Mouse (Mus musculus) erythroblast, adult 5-6 weeks (primary cell): Measurements from ENCODE around the gene Gm7534. TPM values are rescaled to one million over a fixed set of nuclear protein-coding genes. Genes with fewer than 3 reads are reported as not detected.

Experiments used
- ATAC-seq: replicated peaks from 2 replicates; pipeline ENCODE4 v1.8.0; 2016; ENCODE audit warnings: moderate number of reproducible peaks, mild to moderate bottlenecking, moderate TSS enrichment, inconsistent platforms; ENCODE audit not compliant: poor library complexity, low FRiP score, severe bottlenecking
- total RNA-seq, 2 experiments: library from RNA; stranded (forward) in 1 of 2; stranded (reverse) in 1 of 2; fragments of 150-400 nt in 1 of 2; fragments of 200-764, 138-1000 nt in 1 of 2; gene quantifications; 2 replicates each; pipeline versions ENCODE4 v1.2.3 to v1.2.4; 2015 to 2017; ENCODE audit warnings: low replicate concordance in 2 of 2

Gm7534 gene
- total RNA-seq, 2 experiments from 2014 or later, result not detected

GRCm38 (mm10) chr4:134206488-134207053 lies 3.8 kb upstream of the Gm7534 start:
- ATAC-seq, result no peak

GRCm38 (mm10) chr4:134203340-134203896 lies 614 bp upstream of the Gm7534 start:
- ATAC-seq, result no peak

GRCm38 (mm10) chr4:134199371-134199770 lies 3.4 kb downstream of the Gm7534 start:
- no peak for ATAC-seq

DNA sequence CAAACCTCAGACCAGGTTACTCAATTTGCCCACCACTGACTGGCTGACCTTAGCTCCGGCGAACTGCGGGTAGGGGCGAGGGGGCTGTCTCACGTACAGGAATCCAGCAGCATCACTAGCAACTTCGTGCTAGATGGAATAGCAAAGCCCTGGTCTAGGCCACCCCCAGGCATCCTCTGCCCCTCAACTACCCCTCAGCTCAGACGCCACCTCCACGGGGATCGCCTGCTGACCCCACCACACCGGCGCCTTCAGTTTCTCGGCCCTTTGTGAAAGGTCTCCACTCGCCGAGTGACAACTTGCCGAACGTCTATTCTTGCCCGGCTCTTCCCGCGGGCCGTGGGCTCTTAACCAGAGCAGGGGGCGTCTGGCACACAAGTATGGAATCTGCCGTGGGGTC lies 16.5 kb downstream of the Gm7534 start:
- peak; percentile 11 for ATAC-seq

DNA sequence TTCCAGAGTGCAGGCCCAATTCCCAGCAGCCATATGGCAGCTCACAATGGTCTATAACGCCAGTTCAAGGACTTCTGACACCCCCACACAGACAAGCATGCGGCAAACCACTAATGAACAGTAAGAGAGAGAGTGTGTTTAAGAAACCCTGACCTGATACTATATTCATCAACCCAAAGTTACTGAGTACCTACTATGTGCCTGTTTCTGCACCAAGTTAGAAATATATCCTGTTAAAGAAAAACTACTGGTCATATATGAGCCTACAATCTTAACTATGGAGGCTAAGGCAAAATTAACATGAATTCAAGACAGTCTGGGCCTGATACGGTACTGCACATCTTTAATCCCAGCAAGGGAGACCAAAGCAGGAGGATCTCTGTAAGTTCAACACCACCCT lies 17.2 kb downstream of the Gm7534 start:
- ATAC-seq, result no peak

DNA sequence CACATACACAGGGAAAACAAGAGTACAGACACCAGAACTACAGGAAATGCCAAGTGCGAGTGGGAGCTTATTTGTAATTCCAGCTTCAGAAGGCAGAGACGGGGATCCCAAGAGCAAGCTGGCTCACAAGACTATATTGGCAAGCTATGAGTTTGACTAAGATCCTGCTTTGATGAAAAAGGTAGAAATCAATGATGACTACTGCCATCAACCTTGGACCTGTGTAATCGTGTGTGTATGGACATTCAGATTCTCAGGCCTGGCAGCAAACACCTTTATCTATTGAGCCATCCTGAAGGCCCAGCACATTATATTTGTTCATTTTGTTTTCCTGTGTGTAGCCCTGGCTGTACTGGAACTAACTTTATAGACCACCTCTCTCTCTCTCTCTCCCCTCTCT lies 19.1 kb downstream of the Gm7534 start:
- ATAC-seq, result no peak

- peak; percentile 75 for ATAC-seq
These were observed 21.0 kb downstream of the Gm7534 start for GRCm38 (mm10) chr4:134181825-134182224.

GRCm38 (mm10) chr4:134181112-134181511 lies 21.7 kb downstream of the Gm7534 start:
- peak; percentile 76 for ATAC-seq

GRCm38 (mm10) chr4:134172391-134172790 lies 30.4 kb downstream of the Gm7534 start:
- no peak for ATAC-seq

- ATAC-seq, result no peak
These were observed 35.9 kb downstream of the Gm7534 start for GRCm38 (mm10) chr4:134166906-134167305.

GRCm38 (mm10) chr4:134165548-134166465 lies 37.0 kb downstream of the Gm7534 start:
- peak; percentile 79 for ATAC-seq

DNA sequence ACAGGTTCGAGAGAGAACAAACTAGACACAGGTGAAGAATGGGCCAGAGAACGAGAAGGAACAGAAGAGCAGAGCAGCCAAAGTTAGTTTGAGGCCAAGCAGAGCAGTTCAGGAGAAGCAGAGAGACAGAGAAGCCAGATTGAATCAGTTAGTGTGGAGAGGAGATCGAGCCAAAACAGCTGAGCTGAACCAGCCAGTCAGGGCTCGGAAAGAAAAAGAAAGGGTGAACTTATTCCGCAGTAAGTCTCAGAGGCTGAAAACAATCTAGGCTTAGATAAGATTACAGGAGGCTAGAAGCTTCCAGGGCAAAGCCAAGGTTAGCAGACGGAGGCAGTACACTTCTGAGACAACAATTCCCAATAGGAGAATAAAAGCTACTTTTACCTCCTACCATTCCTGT lies 37.8 kb downstream of the Gm7534 start:
- ATAC-seq, result peak; percentile 64

DNA sequence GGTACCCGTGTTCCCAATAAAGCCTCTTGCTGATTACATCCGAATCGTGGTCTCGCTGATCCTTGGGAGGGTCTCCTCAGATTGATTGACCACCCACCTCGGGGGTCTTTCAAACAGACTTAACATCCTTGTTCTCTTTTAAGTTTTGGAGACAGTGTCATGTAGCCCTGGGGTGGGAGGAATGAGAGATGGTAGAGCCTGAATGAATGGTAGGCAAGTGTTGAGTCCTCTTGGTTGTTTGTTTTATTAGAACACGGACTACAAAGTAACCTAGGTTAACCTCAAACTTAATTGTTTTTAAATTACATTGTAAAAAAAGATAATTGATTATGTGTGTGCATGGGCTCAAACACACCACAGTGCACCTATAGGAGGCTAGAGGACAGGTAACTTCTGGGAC lies 38.2 kb downstream of the Gm7534 start:
- ATAC-seq, result peak; percentile 42; the same call in 1 of the 2 replicates

DNA sequence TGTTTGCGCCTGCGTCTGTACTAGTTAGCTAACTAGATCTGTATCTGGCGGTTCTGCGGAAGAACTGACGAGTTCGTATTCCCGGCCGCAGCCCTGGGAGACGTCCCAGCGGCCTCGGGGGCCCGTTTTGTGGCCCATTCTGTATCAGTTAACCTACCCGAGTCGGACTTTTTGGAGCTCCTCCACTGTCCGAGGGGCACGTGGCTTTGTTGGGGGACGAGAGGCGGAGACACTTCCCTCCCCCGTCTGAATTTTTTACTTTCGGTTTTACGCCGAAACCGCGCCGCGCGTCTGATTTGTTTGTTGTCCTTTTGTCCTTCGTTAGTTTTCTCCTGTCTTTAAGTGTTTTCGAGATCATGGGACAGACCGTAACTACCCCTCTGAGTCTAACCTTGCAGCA lies 42.7 kb downstream of the Gm7534 start:
- 0 out of 2 replicates have a peak, but pooled peaks have one; percentile 66 for ATAC-seq

GRCm38 (mm10) chr4:134158774-134159173 lies 44.0 kb downstream of the Gm7534 start:
- ATAC-seq, result no peak

DNA sequence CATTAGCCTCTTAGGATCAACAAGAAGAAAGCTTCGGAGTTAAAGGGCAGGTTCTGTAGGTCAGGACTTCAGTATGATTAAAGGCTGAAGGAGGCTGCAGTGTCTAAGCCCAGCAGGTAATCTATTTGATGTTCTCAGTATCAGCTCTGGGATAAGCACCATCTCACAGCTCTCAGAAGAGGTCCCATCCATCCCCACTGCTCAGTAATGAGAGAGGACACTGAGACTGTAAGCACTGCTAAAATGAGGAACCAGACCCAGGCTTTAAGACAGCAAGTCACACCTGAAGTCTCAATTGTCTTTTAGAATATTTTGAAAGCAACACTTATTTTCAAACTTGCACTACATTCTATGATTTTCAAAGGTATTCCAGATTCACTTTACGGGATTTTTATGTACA lies 45.2 kb downstream of the Gm7534 start:
- ATAC-seq, result no peak

DNA sequence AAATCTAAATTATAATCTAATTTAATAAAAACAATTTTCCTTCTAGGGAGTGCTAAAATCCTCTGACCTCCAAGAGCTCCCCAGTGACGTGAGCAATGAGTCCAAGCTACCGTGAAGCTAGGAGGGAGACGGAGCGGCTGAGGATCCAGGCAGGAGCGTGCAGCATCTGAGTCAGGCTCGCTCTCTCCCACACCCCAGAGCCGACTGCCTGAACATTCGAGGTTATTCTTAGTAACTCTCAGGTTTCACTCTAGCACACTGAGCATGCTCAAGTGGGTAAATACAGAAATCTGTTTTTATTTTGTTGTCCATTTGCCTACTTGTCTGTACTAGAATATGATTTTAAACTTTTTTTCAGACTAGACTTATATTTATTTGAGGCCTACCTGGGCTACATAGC lies 46.1 kb downstream of the Gm7534 start:
- ATAC-seq, result no peak

DNA sequence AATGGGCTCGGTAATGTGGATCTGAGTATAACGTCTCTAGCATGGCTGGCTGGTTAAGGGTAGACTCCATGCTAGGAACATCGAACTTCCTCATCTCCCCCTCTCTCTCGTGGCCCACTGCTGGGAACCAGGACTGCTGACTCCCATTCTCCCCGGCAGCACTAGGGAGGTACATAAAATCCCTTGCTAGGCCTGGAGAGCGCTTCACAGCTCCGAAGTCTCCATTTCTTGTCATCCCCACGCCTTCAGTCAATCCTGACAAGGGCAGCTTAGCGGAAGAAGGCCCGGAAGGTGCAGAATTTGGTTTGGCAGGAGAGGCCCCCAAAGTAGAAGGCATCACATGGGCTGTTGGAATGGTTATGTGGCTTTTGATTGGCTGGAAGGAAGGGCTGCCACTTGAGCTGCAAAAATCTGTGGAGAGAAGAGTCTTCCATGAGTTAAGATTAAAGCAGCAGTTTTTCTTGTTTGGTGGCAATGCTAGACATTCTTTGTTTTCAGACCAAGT lies 46.8 kb downstream of the Gm7534 start:
- no peak for ATAC-seq

- no peak for ATAC-seq
These were observed 47.3 kb downstream of the Gm7534 start for GRCm38 (mm10) chr4:134155531-134155930.

DNA sequence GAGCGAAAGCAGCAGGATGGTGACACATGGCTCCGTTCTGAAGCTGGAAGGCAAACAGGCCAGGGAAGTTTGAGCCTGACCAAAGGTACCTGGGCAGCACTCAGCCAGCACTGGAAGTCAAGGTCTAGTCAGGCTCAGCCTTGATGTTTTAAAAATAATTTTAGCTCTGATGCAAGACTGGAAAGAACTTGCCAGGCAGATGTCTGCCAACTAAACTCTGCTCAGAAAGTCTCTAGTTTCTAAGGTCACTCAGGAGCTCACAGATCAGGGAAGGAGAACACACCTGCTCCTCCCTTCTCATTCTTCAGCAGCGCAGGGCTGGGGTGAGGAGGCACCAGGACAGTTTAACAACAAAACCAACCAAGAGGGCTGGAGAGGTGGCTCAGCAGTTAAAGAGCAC lies 48.5 kb downstream of the Gm7534 start:
- ATAC-seq, result no peak

DNA sequence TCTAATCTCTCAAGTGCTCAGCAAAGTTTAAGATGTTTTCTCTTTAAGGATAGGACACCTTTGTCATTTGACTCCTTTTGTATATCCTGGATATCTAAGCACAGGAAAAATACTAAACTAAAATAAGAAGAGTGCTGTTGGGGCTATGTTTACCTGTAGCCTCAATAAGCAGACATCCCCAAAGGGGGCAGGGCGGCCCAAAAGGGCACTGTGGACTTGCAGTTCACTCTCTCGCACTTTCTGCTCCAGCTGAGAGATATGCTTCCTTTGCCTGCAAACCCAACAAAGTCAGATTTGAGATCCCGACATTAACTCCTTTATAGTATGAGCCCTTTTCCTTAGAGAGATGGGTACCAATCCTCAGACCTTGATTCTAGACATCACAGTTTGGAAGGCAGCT lies 49.1 kb downstream of the Gm7534 start:
- ATAC-seq, result no peak
